ENCODE assay signal across 8 mouse cellular contexts in genomic region chr19:23134095-23134440, GRCm38 (mm10). TPM values are rescaled to one million over a fixed set of nuclear protein-coding genes. Genes with fewer than 3 reads are reported as not detected.
DNase-seq lines count a peak whose midpoint lies in the region; ATAC-seq and TF ChIP-seq lines count a peak whose summit lies in the region.

No protein-coding gene starts in this region.

- WGBS in thymus, adult 2 months = 11% methylated on average over 14 of the region's 14 CpGs
- WGBS in embryonic facial prominence, embryonic 15.5 days = 3% methylated on average over 14 of the region's 14 CpGs
- WGBS in limb, embryonic 13.5 days = 1% methylated on average over 14 of the region's 14 CpGs
- 1% methylated on average over 14 of the region's 14 CpGs for WGBS in midbrain, embryonic 13.5 days

- no peak for DNase-seq in thymus, adult 2 months
- no peak for DNase-seq in thymus, postnatal 10 days (ENCODE audit: low spot score in 2 of 2)
- peak; percentile 90 to 93 for DNase-seq in heart, adult 9 months (ENCODE audit: low spot score in 2 of 2)
- peak; percentile 91 to 93 for DNase-seq in kidney, adult 8-10 months
- peak; percentile 39 to 60 for DNase-seq in spleen, postnatal 14 days (ENCODE audit: low spot score in 2 of 2)

- H3K36me3 ChIP-seq in thymus, adult 2 months (ENCODE audit: control insufficient read depth, insufficient read depth, low read length) = no peaks in the 10 kb centered on the region
- no peaks in the 10 kb centered on the region for H3K36me3 ChIP-seq in embryonic facial prominence, embryonic 15.5 days
- H3K36me3 ChIP-seq in limb, embryonic 13.5 days = no peaks in the 10 kb centered on the region
- H3K36me3 ChIP-seq in midbrain, embryonic 13.5 days = no peaks in the 10 kb centered on the region

- H3K27me3 ChIP-seq in thymus, adult 2 months (ENCODE audit: control insufficient read depth, insufficient read depth, low read length) = no peaks in the 10 kb centered on the region; the same call in 1 of the 2 replicates
- peaks cover 32% of the 10 kb centered on the region for H3K27me3 ChIP-seq in embryonic facial prominence, embryonic 15.5 days
- H3K27me3 ChIP-seq in limb, embryonic 13.5 days = peaks cover 71% of the 10 kb centered on the region
- H3K27me3 ChIP-seq in midbrain, embryonic 13.5 days = peaks cover 70% of the 10 kb centered on the region

- H3K4me1 ChIP-seq in thymus, adult 2 months (replicated peaks; ENCODE audit: control insufficient read depth, insufficient read depth, low read length) = peaks cover 21% of the 10 kb centered on the region
- H3K4me1 ChIP-seq in embryonic facial prominence, embryonic 15.5 days = peaks cover 39% of the 10 kb centered on the region
- peaks cover 34% of the 10 kb centered on the region for H3K4me1 ChIP-seq in limb, embryonic 13.5 days
- peaks cover 38% of the 10 kb centered on the region for H3K4me1 ChIP-seq in midbrain, embryonic 13.5 days (replicated peaks)

- peak overlapping the region; percentile 43; the same call in 1 of the 2 replicates for H3K27ac ChIP-seq in thymus, adult 2 months (ENCODE audit: control insufficient read depth, insufficient read depth, low read length)
- no peak overlapping the region for H3K27ac ChIP-seq in embryonic facial prominence, embryonic 15.5 days (replicated peaks)
- no peak overlapping the region for H3K27ac ChIP-seq in limb, embryonic 13.5 days
- H3K27ac ChIP-seq in midbrain, embryonic 13.5 days = no peak overlapping the region

- no peak for TF ChIP-seq CTCF in thymus, adult 2 months (IDR thresholded peaks at IDR 0.05; ENCODE audit: borderline replicate concordance, control insufficient read depth, extremely low read depth, insufficient read depth, low read length, poor library complexity)

- peak overlapping the region; percentile 8; the same call in 1 of the 2 replicates for H3K4me3 ChIP-seq in thymus, adult 2 months (ENCODE audit: control insufficient read depth, insufficient read depth, low read length)
- peak overlapping the region; percentile 47 for H3K4me3 ChIP-seq in embryonic facial prominence, embryonic 15.5 days (replicated peaks)
- H3K4me3 ChIP-seq in limb, embryonic 13.5 days = peak overlapping the region; percentile 42
- peak overlapping the region; percentile 44 for H3K4me3 ChIP-seq in midbrain, embryonic 13.5 days (replicated peaks)

- no peaks in the 10 kb centered on the region for H3K9me3 ChIP-seq in embryonic facial prominence, embryonic 15.5 days (replicated peaks)
- H3K9me3 ChIP-seq in limb, embryonic 13.5 days = peaks cover 6% of the 10 kb centered on the region; the same call in 1 of the 2 replicates
- H3K9me3 ChIP-seq in midbrain, embryonic 13.5 days = no peaks in the 10 kb centered on the region

- H3K9ac ChIP-seq in embryonic facial prominence, embryonic 15.5 days = no peak overlapping the region
- no peak overlapping the region for H3K9ac ChIP-seq in limb, embryonic 13.5 days
- H3K9ac ChIP-seq in midbrain, embryonic 13.5 days (replicated peaks) = peak overlapping the region; percentile 54; the same call in 1 of the 2 replicates

- peak overlapping the region; percentile 96 for H3K4me2 ChIP-seq in embryonic facial prominence, embryonic 15.5 days (replicated peaks)
- H3K4me2 ChIP-seq in limb, embryonic 13.5 days (replicated peaks) = peak overlapping the region; percentile 90
- H3K4me2 ChIP-seq in midbrain, embryonic 13.5 days (replicated peaks) = peak overlapping the region; percentile 94

- no peak for TF ChIP-seq POLR2A in thymus, adult 2 months (IDR thresholded peaks at IDR 0.05; ENCODE audit: control insufficient read depth, extremely low read depth, insufficient read depth, low read length, poor library complexity)

- ATAC-seq in embryonic facial prominence, embryonic 15.5 days (ENCODE audit: insufficient number of reproducible peaks, low FRiP score, low TSS enrichment, low read depth) = no peak
- no peak for ATAC-seq in limb, embryonic 13.5 days (ENCODE audit: low FRiP score, low read depth)
- ATAC-seq in midbrain, embryonic 13.5 days = peak; percentile 57

RNA-seq across cellular contexts. Expression of gene Klf9, which starts 7.0 kb away (rescaled TPM):
- polyA plus RNA-seq in thymus, adult 2 months (2012; rRNA removed) = 6.9 and 7.4 TPM in 2 replicates
- 6.9 and 7.5 TPM in 2 replicates for polyA plus RNA-seq in embryonic facial prominence, embryonic 15.5 days (2015; fragmentation: Nextera tagmentation; extraction: Ambion mirVana)
- polyA plus RNA-seq in limb, embryonic 13.5 days (2015; fragmentation: Nextera tagmentation; extraction: Ambion mirVana) = 1.8 and 1.9 TPM in 2 replicates
- polyA plus RNA-seq in midbrain, embryonic 13.5 days (2015; fragmentation: Nextera tagmentation; extraction: Ambion mirVana) = 0.89 and 1.0 TPM in 2 replicates

Comparison
In these comparisons a context has a peak if more than half of its experiments do, and no peak if none do; other contexts are left out.
1. DNase-seq: peak in heart, adult 9 months (2 of 2), kidney, adult 8-10 months (2 of 2) and spleen, postnatal 14 days (2 of 2); none in thymus, adult 2 months (single experiment) and thymus, postnatal 10 days (0 of 2).
2. Peak in every context shown above with its lines, with median percentiles within 50 percentile points of each other: H3K4me3 ChIP-seq and H3K4me2 ChIP-seq.